Mouse (Mus musculus): ENCODE data around the gene Foxe3. TPM values are rescaled to one million over a fixed set of nuclear protein-coding genes. Genes with fewer than 3 reads are reported as not detected.
A peak's percentile ranks its signal among the peaks of the same experiment; 100 is the strongest.

Foxe3 gene
- polyA plus RNA-seq, 1 experiment, result not detected

DNA sequence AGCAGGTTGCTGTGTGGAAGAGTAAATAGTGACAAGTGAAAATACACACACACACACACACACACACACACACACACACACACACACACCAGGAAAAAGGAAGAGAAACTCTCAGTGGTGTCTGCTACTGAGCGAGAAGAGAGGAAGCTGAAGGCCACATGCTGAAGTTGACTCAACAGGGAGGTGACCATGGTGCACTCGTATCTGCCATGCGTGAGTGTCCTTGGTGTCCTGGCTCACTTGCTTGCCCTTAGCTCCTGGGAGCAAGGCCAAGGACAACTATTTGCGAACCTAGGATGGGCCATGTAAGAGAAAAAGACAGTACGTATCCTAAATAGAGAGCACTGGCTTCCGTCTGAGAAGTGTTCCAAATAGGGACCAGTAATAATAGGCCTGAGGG is 8.4 kb upstream of the Foxe3 start:
- Histone ChIP-seq H3K36me3 (ENCODE audit: control insufficient read depth, insufficient read depth, low read length, poor library complexity, severe bottlenecking) (no peaks in the 10 kb centered on the region), H3K9ac (ENCODE audit: low read depth, poor library complexity, severe bottlenecking) (no peak overlapping the region), H3K27me3 (ENCODE audit: control insufficient read depth, insufficient read depth, low read length, poor library complexity, severe bottlenecking) (no peaks in the 10 kb centered on the region), H3K4me1 (ENCODE audit: control insufficient read depth, insufficient read depth, low read length) (no peaks in the 10 kb centered on the region), H3K9me3 (replicated peaks; ENCODE audit: control insufficient read depth, insufficient read depth, low read length, poor library complexity, severe bottlenecking) (no peaks in the 10 kb centered on the region), H3K4me3 (ENCODE audit: low read depth, low read length) (no peak overlapping the region), H3K27ac (ENCODE audit: insufficient read depth, low read length) (no peak overlapping the region)
- TF ChIP-seq CTCF (IDR thresholded peaks at IDR 0.05; ENCODE audit: low read depth, low read length) (no peak), EP300 (IDR thresholded peaks at IDR 0.05; ENCODE audit: insufficient read depth, low read depth, low read length) (no peak), POLR2A (IDR thresholded peaks at IDR 0.05; ENCODE audit: insufficient read depth, low read length) (no peak)

- H3K9me3 ChIP-seq (replicated peaks; ENCODE audit: control insufficient read depth, insufficient read depth, low read length, poor library complexity, severe bottlenecking), result no peaks in the 10 kb centered on the region
- H3K27me3 ChIP-seq (ENCODE audit: control insufficient read depth, insufficient read depth, low read length, poor library complexity, severe bottlenecking), result no peaks in the 10 kb centered on the region
- H3K36me3 ChIP-seq (ENCODE audit: control insufficient read depth, insufficient read depth, low read length, poor library complexity, severe bottlenecking), result no peaks in the 10 kb centered on the region
- no peak overlapping the region for H3K4me3 ChIP-seq (ENCODE audit: low read depth, low read length)
- H3K4me1 ChIP-seq (ENCODE audit: control insufficient read depth, insufficient read depth, low read length), result no peaks in the 10 kb centered on the region
- H3K27ac ChIP-seq (ENCODE audit: insufficient read depth, low read length), result no peak overlapping the region
- H3K9ac ChIP-seq (ENCODE audit: low read depth, poor library complexity, severe bottlenecking), result no peak overlapping the region
- TF ChIP-seq EP300 (IDR thresholded peaks at IDR 0.05; ENCODE audit: insufficient read depth, low read depth, low read length), result no peak
- no peak for TF ChIP-seq POLR2A (IDR thresholded peaks at IDR 0.05; ENCODE audit: insufficient read depth, low read length)
- TF ChIP-seq CTCF (IDR thresholded peaks at IDR 0.05; ENCODE audit: low read depth, low read length), result no peak
Observed at GRCm38 (mm10) chr4:114932747-114933146, 6.9 kb upstream of the Foxe3 start.

- Histone ChIP-seq H3K36me3 (ENCODE audit: control insufficient read depth, insufficient read depth, low read length, poor library complexity, severe bottlenecking) (no peaks in the 10 kb centered on the region), H3K9ac (ENCODE audit: low read depth, poor library complexity, severe bottlenecking) (no peak overlapping the region), H3K27ac (ENCODE audit: insufficient read depth, low read length) (no peak overlapping the region), H3K27me3 (ENCODE audit: control insufficient read depth, insufficient read depth, low read length, poor library complexity, severe bottlenecking) (peaks cover 14% of the 10 kb centered on the region), H3K4me3 (ENCODE audit: low read depth, low read length) (no peak overlapping the region), H3K4me1 (ENCODE audit: control insufficient read depth, insufficient read depth, low read length) (no peaks in the 10 kb centered on the region), H3K9me3 (replicated peaks; ENCODE audit: control insufficient read depth, insufficient read depth, low read length, poor library complexity, severe bottlenecking) (no peaks in the 10 kb centered on the region)
- no peak for TF ChIP-seq EP300 (IDR thresholded peaks at IDR 0.05; ENCODE audit: insufficient read depth, low read depth, low read length)
- TF ChIP-seq POLR2A (IDR thresholded peaks at IDR 0.05; ENCODE audit: insufficient read depth, low read length), result no peak
- TF ChIP-seq CTCF (IDR thresholded peaks at IDR 0.05; ENCODE audit: low read depth, low read length), result no peak
Observed at GRCm38 (mm10) chr4:114929155-114929554, 3.3 kb upstream of the Foxe3 start.

- Histone ChIP-seq H3K4me1 (ENCODE audit: control insufficient read depth, insufficient read depth, low read length) (no peaks in the 10 kb centered on the region), H3K9ac (ENCODE audit: low read depth, poor library complexity, severe bottlenecking) (peak overlapping the region; percentile 58), H3K27me3 (ENCODE audit: control insufficient read depth, insufficient read depth, low read length, poor library complexity, severe bottlenecking) (peaks cover 14% of the 10 kb centered on the region), H3K4me3 (ENCODE audit: low read depth, low read length) (peak overlapping the region; percentile 64), H3K27ac (ENCODE audit: insufficient read depth, low read length) (no peak overlapping the region), H3K36me3 (ENCODE audit: control insufficient read depth, insufficient read depth, low read length, poor library complexity, severe bottlenecking) (no peaks in the 10 kb centered on the region), H3K9me3 (replicated peaks; ENCODE audit: control insufficient read depth, insufficient read depth, low read length, poor library complexity, severe bottlenecking) (no peaks in the 10 kb centered on the region)
- TF ChIP-seq EP300 (IDR thresholded peaks at IDR 0.05; ENCODE audit: insufficient read depth, low read depth, low read length) (no peak), CTCF (IDR thresholded peaks at IDR 0.05; ENCODE audit: low read depth, low read length) (no peak), POLR2A (IDR thresholded peaks at IDR 0.05; ENCODE audit: insufficient read depth, low read length) (no peak)
Observed at GRCm38 (mm10) chr4:114924971-114925916, 569 bp downstream of the Foxe3 start.

GRCm38 (mm10) chr4:114917091-114917490 is 8.7 kb downstream of the Foxe3 start:
- H3K9me3 ChIP-seq (replicated peaks; ENCODE audit: control insufficient read depth, insufficient read depth, low read length, poor library complexity, severe bottlenecking), result no peaks in the 10 kb centered on the region
- no peak overlapping the region for H3K4me3 ChIP-seq (ENCODE audit: low read depth, low read length)
- H3K27ac ChIP-seq (ENCODE audit: insufficient read depth, low read length), result no peak overlapping the region
- peaks cover 4% of the 10 kb centered on the region for H3K27me3 ChIP-seq (ENCODE audit: control insufficient read depth, insufficient read depth, low read length, poor library complexity, severe bottlenecking)
- TF ChIP-seq EP300 (IDR thresholded peaks at IDR 0.05; ENCODE audit: insufficient read depth, low read depth, low read length), result no peak
- TF ChIP-seq POLR2A (IDR thresholded peaks at IDR 0.05; ENCODE audit: insufficient read depth, low read length), result no peak
- TF ChIP-seq CTCF (IDR thresholded peaks at IDR 0.05; ENCODE audit: low read depth, low read length), result peak; percentile 30
- H3K4me1 ChIP-seq (ENCODE audit: control insufficient read depth, insufficient read depth, low read length), result no peaks in the 10 kb centered on the region
- H3K36me3 ChIP-seq (ENCODE audit: control insufficient read depth, insufficient read depth, low read length, poor library complexity, severe bottlenecking), result no peaks in the 10 kb centered on the region
- H3K9ac ChIP-seq (ENCODE audit: low read depth, poor library complexity, severe bottlenecking), result no peak overlapping the region

GRCm38 (mm10) chr4:114916056-114916455 is 9.8 kb downstream of the Foxe3 start:
- no peak overlapping the region for H3K27ac ChIP-seq (ENCODE audit: insufficient read depth, low read length)
- no peak overlapping the region for H3K9ac ChIP-seq (ENCODE audit: low read depth, poor library complexity, severe bottlenecking)
- no peaks in the 10 kb centered on the region for H3K9me3 ChIP-seq (replicated peaks; ENCODE audit: control insufficient read depth, insufficient read depth, low read length, poor library complexity, severe bottlenecking)
- no peaks in the 10 kb centered on the region for H3K36me3 ChIP-seq (ENCODE audit: control insufficient read depth, insufficient read depth, low read length, poor library complexity, severe bottlenecking)
- no peak overlapping the region for H3K4me3 ChIP-seq (ENCODE audit: low read depth, low read length)
- TF ChIP-seq CTCF (IDR thresholded peaks at IDR 0.05; ENCODE audit: low read depth, low read length) (no peak), POLR2A (IDR thresholded peaks at IDR 0.05; ENCODE audit: insufficient read depth, low read length) (no peak), EP300 (IDR thresholded peaks at IDR 0.05; ENCODE audit: insufficient read depth, low read depth, low read length) (no peak)
- peaks cover 9% of the 10 kb centered on the region for H3K27me3 ChIP-seq (ENCODE audit: control insufficient read depth, insufficient read depth, low read length, poor library complexity, severe bottlenecking)
- H3K4me1 ChIP-seq (ENCODE audit: control insufficient read depth, insufficient read depth, low read length), result no peaks in the 10 kb centered on the region
